Mouse (Mus musculus) frontal cortex, postnatal 14 days (tissue): ENCODE results near the gene 4933430I17Rik.
"Not testable (repeated sequence)": the region's sequence is repeated elsewhere in the genome, so short reads cannot be mapped to it uniquely, and the experiment has no call there.

Experiments used
- DNase-seq, 2 experiments: peaks; one replicate each; pipeline ENCODE4 v3.0.0; 2022; ENCODE audit warnings: low spot score in 2 of 2

The 4933430I17Rik gene

GRCm38 (mm10) chr4:62524651-62525488 lies at the start of gene 4933430I17Rik, which contains the start of gene Pole3:
4933430I17Rik (plus strand) TSS chr4:62525369.
Pole3 (minus strand) TSS chr4:62525068.
- peak; percentile 95 to 96 for DNase-seq

- no peak for DNase-seq
These were observed 49.4 kb upstream of the 4933430I17Rik start for GRCm38 (mm10) chr4:62475793-62476192.

- no peak for DNase-seq
These were observed 47.5 kb upstream of the 4933430I17Rik start for GRCm38 (mm10) chr4:62477542-62478244.

GRCm38 (mm10) chr4:62479593-62479936 lies 45.6 kb upstream of the 4933430I17Rik start:
- not testable (repeated sequence) for DNase-seq

- DNase-seq, result no peak
These were observed 45.0 kb upstream of the 4933430I17Rik start, which contains the start of gene Bspry for GRCm38 (mm10) chr4:62479937-62480708. Bspry (plus strand) TSS chr4:62480053.

- no peak for DNase-seq
These were observed 44.2 kb upstream of the 4933430I17Rik start for GRCm38 (mm10) chr4:62480709-62481605.

GRCm38 (mm10) chr4:62484928-62485327 lies 40.2 kb upstream of the 4933430I17Rik start:
- DNase-seq, result no peak

- DNase-seq, result no peak
These were observed 39.6 kb upstream of the 4933430I17Rik start for GRCm38 (mm10) chr4:62485450-62486161.

- no peak for DNase-seq
These were observed 38.9 kb upstream of the 4933430I17Rik start for GRCm38 (mm10) chr4:62486162-62486696.

GRCm38 (mm10) chr4:62487172-62487571 lies 38.0 kb upstream of the 4933430I17Rik start:
- no peak for DNase-seq

- no peak for DNase-seq
These were observed 37.3 kb upstream of the 4933430I17Rik start for GRCm38 (mm10) chr4:62487914-62488313.

- DNase-seq, result no peak
These were observed 32.5 kb upstream of the 4933430I17Rik start for GRCm38 (mm10) chr4:62492682-62493081.

GRCm38 (mm10) chr4:62494230-62494629 lies 30.9 kb upstream of the 4933430I17Rik start:
- DNase-seq, result no peak

GRCm38 (mm10) chr4:62495946-62496345 lies 29.2 kb upstream of the 4933430I17Rik start:
- no peak for DNase-seq

GRCm38 (mm10) chr4:62496815-62497214 lies 28.4 kb upstream of the 4933430I17Rik start:
- no peak for DNase-seq

- no peak for DNase-seq
These were observed 24.4 kb upstream of the 4933430I17Rik start for GRCm38 (mm10) chr4:62500799-62501198.

GRCm38 (mm10) chr4:62501534-62501933 lies 23.6 kb upstream of the 4933430I17Rik start:
- DNase-seq, result no peak

GRCm38 (mm10) chr4:62501964-62502732 lies 23.0 kb upstream of the 4933430I17Rik start:
- DNase-seq, result peak; percentile 85 to 88

GRCm38 (mm10) chr4:62502969-62503368 lies 22.2 kb upstream of the 4933430I17Rik start:
- no peak for DNase-seq
